Mouse (Mus musculus) neutrophil, adult 5-6 weeks (primary cell): ENCODE results near the gene Sgca. TPM values are rescaled to one million over a fixed set of nuclear protein-coding genes. Genes with fewer than 3 reads are reported as not detected.

Experiments used
- ATAC-seq: fragments of 151-379, 151-347 bp; 2 replicates; pipeline ENCODE4 v1.8.0; 2017; ENCODE audit warnings: mild to moderate bottlenecking, moderate TSS enrichment; ENCODE audit not compliant: insufficient number of reproducible peaks, poor library complexity, low FRiP score, severe bottlenecking; ENCODE audit errors: extremely low read depth
- total RNA-seq: library from RNA; stranded (forward); fragments of 200-1000 nt; gene quantifications from 2 replicates; pipeline ENCODE4 v1.2.3, GENCODE M21; 2017

Sgca gene
- total RNA-seq, 1 experiment from 2014 or later: not detected

DNA sequence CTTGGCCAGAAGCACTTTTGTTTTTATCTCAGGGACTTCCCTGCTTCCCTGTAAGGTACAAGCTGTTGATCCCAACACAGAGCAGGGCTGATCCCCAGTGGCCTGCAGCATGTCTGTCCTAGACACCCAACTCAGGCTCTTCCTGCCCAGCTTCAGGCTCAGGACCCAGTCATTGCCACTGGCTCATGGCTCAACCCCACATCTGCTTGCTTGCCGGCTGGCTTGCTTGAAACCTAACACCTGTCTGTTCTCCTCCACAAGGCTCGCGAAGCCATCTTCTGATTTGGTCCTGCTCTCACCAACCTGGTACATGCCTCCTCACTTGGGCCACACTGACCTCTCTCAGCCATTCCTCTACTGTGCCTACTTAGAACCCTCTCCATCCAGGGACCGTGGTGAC is 46.0 kb downstream of the Sgca start:
- no peak for ATAC-seq

DNA sequence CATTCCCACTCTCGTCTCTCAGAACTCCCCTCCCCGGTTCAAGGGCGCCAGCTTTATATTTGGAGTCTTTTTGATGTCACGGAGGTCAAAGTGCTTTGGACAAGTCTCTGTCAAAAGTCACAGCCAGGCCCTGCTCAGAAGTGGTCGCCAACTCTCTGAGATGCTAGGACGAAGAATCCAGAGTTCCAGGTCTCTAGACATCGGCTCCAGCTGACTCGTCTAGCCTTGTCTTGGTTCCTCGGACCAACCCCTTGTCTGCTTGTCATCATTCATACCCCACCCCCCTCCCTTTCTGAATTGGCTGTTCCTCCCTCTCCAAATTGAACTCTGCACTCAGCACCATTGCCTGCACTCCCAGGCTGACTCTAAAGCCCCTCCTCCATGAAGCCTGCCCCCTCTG is 46.5 kb downstream of the Sgca start:
- ATAC-seq: no peak

- ATAC-seq: no peak
Measured at GRCm38 (mm10) chr11:94928820-94929219, 47.3 kb downstream of the Sgca start.

GRCm38 (mm10) chr11:94927771-94928291 is 48.3 kb downstream of the Sgca start:
- no peak for ATAC-seq

GRCm38 (mm10) chr11:94926431-94926830 is 49.7 kb downstream of the Sgca start:
- no peak for ATAC-seq

- no peak for ATAC-seq
Measured at GRCm38 (mm10) chr11:94924977-94925376, 51.1 kb downstream of the Sgca start.

GRCm38 (mm10) chr11:94920996-94921401 is 55.1 kb downstream of the Sgca start:
- no peak for ATAC-seq

GRCm38 (mm10) chr11:94917717-94918116 is 58.4 kb downstream of the Sgca start:
- ATAC-seq: no peak

DNA sequence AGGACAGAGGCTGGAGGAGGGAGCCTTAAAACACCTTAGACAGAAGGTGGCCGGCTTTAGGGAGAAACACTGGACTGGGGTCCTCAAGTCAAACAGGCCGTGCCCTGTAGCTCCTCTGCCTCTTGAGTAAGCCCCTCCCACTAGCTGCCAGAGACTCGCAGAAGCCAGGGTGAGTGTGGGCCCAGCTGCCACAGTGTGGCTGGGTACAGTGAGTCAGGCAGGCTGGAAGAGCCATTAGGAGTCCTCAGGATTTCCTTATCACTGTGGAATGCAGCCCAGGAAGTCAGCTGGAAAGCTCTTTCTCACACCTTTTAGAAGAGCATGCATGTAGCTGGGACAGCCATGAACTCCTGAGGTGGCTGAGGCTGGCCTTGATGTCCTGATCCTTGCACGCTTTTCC is 59.6 kb downstream of the Sgca start:
- ATAC-seq: no peak

DNA sequence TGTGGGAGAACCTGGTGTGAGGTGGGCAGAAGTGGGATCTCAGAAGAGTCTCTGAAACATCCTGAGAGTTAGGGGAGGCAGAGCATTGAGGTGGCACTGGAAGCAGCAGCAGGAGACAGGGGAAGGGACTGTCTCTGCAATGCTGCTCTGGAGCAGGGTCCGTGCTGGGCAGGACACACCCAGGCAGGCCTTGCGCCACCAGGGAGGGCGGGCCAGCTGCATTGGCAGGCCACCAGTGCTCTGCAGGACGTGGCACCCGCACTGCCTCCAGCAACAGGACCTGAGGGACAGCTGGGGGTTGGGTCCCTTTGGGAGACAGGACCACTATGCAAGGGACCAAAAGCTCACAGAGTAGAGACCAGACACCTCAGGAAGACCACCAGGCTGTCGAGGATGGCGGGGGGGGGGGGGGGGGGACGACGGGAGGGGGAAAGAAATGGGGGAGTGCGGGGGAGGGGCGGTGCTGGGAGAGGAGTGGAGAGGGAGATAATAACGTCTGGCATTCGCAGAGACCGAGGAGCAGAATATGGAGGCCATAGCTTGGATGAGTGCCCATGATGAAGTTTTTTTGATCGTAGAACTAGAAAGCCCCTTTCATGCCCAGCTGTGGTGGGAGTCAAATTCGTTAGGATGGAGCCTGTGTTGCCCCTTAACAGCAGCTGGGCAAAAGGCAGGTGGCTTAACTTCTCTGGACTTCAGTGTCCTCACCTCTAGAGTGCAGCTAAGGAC is 60.3 kb downstream of the Sgca start:
- ATAC-seq: no peak

DNA sequence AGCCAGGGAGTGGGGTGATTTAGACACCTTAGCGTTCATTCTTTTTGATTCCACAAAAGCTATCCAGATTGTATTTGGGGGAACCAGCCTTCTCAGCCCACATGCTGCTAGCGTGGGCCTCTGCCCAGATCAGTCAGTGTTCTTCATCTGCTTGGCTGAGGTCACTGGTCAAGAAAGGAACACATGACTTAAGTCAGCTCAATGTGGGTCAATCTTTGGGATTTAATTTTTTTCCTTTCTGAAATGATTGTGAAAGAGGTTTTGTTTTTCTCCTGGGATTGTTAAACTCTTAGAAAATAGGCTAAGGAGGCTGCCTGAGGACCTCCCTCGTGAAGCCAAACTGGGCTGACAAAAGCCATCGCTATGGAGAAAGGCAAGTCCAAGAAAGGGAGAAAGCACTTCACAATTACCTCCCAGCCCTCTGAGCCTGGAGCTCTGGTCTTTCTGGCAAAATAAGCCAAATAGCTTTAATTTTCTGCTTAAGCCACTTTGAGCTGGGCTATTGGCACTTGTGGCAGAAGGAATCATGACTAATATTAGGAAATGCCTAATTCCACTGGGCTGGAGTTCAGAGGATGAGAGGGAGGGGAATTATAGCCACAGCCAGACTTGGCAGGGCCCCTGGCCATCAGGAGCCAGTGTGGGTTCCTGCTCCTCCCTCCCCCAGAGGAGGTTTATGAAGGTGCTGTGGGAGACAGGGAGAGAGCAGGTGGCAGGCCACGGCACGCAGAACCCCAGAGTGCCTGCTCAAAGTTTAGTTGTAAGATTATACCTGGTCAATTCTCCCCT is 62.6 kb downstream of the Sgca start:
- no peak for ATAC-seq

Other genes starting within 250 kb of the Sgca start
- gene Cdc34b, start 234.5 kb downstream of the Sgca start, total RNA-seq: not detected in 2 replicates
- gene Tmem92, start 193.6 kb downstream of the Sgca start, total RNA-seq: not detected in 2 replicates
- gene Col1a1, start 40.1 kb downstream of the Sgca start, total RNA-seq: not detected in 2 replicates
- gene Hils1, start 8.7 kb downstream of the Sgca start, total RNA-seq: not detected in 2 replicates
- 118 and 120 TPM in 2 replicates for gene Ppp1r9b, start 14.7 kb upstream of the Sgca start, total RNA-seq
- gene Samd14, start 33.6 kb upstream of the Sgca start, total RNA-seq: 0.81 and 3.1 TPM in 2 replicates
- gene Pdk2, start 65.0 kb upstream of the Sgca start, total RNA-seq: 2.9 and 5.2 TPM in 2 replicates
- 0.23 and 1.2 TPM in 2 replicates for gene Itga3, start 100.5 kb upstream of the Sgca start, total RNA-seq
- gene Dlx3, start 143.8 kb upstream of the Sgca start, total RNA-seq: not detected in 2 replicates
- gene Dlx4, start 169.9 kb upstream of the Sgca start, total RNA-seq: not detected in 2 replicates